Mouse (Mus musculus): Measurements from ENCODE around the gene Rnf169. TPM values are rescaled to one million over a fixed set of nuclear protein-coding genes. Genes with fewer than 3 reads are reported as not detected.

Rnf169 gene
- 10 to 100 TPM; 31.5 to 41.1 TPM for total RNA-seq (2023)

DNA sequence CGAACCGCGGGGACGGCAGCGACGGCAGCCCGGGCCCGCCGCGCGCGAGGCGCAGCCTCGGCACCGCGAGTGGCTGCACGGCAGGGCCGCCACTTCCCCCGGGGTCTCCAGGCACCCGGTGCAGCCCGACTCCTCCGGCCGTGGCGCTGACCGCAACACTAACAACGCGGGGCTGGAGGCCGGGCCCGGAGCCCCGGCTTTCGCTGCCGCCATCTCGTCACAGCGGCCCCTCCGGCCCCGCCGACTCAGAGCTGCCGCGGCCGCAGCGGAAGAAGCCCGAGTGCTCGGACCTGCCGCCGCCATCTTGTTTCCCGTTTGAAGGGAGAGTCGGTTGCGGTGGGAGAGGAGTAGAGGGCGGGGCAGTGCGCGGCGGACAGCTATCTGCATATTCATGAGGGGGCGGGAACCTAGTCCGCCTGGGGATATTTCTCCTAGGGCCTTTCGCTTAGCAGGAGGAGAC, at the start of gene Rnf169:
TSS of gene Rnf169 (minus strand) at position 317 of the 460 bp plus-strand sequence.

GRCm38 (mm10) chr7:100005790-100006189, 25.5 kb upstream of the Rnf169 start, which contains the start of gene Chrdl2:
Gene Chrdl2 (plus strand): TSS chr7:100006172.

Other genes starting within 250 kb of the Rnf169 start
- gene Olfr521, start 216.9 kb downstream of the Rnf169 start, total RNA-seq (2023), result not detected
- gene Neu3, start 152.0 kb downstream of the Rnf169 start, total RNA-seq (2023), result 1 to 10 TPM; 2.6 TPM
- gene Xrra1, start 121.3 kb downstream of the Rnf169 start, total RNA-seq (2023), result not detected
- 100 to 1,000 TPM; 103 to 106 TPM for gene Spcs2, start 117.0 kb downstream of the Rnf169 start, total RNA-seq (2023)
- gene Chrdl2, start 25.7 kb upstream of the Rnf169 start, total RNA-seq (2023), result not detected
- gene Pold3, start 141.1 kb upstream of the Rnf169 start, total RNA-seq (2023), result 10 to 100 TPM; 70.5 to 76.2 TPM
- 1 to 10 TPM; 1.0 to 1.9 TPM for gene Lipt2, start 178.8 kb upstream of the Rnf169 start, total RNA-seq (2023)
- gene Kcne3, start 196.1 kb upstream of the Rnf169 start, total RNA-seq (2023), result not detected
- gene Pgm2l1, start 246.9 kb upstream of the Rnf169 start, total RNA-seq (2023), result 10 to 100 TPM; 20.7 to 23.3 TPM